Mouse (Mus musculus): ENCODE results near the gene Prune2. TPM values are rescaled to one million over a fixed set of nuclear protein-coding genes. Genes with fewer than 3 reads are reported as not detected.

Prune2 gene
- total RNA-seq, 2 experiments from 2014 or later: 16.2 to 17.4 TPM

DNA sequence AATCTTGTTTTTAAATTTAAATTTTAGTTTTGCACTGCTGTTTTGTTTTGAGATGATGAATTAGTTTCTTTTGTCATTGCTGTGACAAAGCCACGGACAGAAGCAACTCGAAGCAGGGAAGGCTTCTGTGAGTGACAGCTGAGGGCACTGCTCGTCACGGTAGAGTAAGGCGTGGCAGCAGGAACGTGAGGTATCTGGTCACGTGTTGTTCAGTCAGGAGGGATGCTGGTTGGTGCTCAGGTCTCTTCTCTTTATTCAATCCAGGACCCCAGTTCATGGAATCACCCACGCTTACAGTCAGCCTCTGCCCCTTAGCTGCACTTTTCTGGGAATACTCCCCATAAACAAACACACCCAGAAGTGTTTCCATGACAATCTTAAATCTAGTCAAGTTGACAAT is 38.3 kb downstream of the Prune2 start:
- no peak for DNase-seq
- intact Hi-C loops (cut with DNase I): no loop called here

DNA sequence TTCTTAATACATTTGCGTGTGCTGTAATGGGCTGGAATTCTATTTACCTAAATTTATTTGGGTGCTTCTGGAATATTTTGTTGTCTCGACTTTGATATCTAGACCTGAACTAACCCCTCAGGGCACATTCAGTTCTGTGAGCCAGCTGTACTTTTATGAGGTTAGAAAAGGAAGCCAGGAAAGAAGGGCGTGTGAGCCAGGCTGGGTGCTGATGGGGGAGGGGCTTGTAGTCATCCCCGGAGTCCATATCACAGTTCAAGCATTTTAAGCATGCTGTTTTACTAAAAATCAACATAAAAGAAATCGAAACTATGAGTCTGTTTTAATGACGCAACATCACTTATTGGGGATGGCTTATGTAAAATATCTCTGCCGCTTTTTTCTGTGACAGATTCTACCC is 42.0 kb downstream of the Prune2 start:
- intact Hi-C loops (cut with DNase I): no loop called here
- DNase-seq: no peak

- no peak for DNase-seq
- intact Hi-C loops (cut with DNase I): no loop called here
These were observed 50.4 kb downstream of the Prune2 start for GRCm38 (mm10) chr19:17006220-17006907.

GRCm38 (mm10) chr19:17011261-17011995 is 55.5 kb downstream of the Prune2 start:
- intact Hi-C loops (cut with DNase I): no loop called here
- DNase-seq: peak; percentile 42 to 54

DNA sequence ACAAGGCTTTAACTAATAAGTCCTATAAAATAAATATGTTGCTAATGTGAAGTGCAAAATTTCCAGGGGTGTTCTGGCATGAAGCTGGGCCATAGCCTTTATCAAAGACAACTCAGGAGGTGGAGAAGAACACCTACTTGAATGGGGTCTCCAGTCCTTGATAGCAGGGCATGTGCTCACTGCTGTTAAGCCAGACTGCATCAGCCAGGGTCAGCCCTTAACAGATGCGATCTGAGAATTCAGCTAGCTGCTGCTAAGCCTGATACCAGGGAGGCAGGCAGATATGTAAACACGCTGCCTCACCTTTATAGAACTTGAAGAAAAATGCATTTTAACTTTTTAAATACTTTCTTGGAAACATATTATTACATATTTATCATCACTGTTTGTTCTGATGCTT is 57.2 kb downstream of the Prune2 start:
- no peak for DNase-seq
- intact Hi-C loops (cut with DNase I): no loop called here

GRCm38 (mm10) chr19:17014337-17015124 is 58.6 kb downstream of the Prune2 start:
- intact Hi-C loops (cut with DNase I): no loop called here
- no peak for DNase-seq

GRCm38 (mm10) chr19:17024748-17025147 is 68.8 kb downstream of the Prune2 start:
- DNase-seq: no peak
- intact Hi-C loops (cut with DNase I): no loop called here

- intact Hi-C loops (cut with DNase I): loop anchor here (1.0 kb wide), 2 partner anchors 131 to 228 kb away; no protein-coding TSS in a partner anchor
- DNase-seq: peak; percentile 57 to 78
These were observed 74.4 kb downstream of the Prune2 start for GRCm38 (mm10) chr19:17030276-17030675.

DNA sequence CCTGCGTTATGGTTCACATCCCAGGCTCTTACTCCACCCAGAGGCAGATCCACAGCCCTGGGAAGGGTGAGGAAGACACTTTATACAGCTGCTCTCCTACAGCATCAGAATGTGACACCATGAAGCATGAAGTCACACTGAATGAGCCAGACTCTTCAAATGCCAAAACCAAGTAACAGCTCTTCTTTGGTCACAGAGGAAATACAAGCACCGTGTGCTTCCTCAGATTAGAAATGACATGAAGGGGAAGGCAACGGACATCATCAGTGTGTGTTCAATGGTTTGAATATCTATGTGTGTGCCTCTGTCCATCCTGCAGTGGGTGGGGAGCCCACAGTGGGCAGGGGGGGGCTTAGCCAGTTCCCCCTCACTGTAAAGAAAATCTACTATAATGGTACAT is 76.4 kb downstream of the Prune2 start:
- no peak for DNase-seq
- intact Hi-C loops (cut with DNase I): no loop called here

DNA sequence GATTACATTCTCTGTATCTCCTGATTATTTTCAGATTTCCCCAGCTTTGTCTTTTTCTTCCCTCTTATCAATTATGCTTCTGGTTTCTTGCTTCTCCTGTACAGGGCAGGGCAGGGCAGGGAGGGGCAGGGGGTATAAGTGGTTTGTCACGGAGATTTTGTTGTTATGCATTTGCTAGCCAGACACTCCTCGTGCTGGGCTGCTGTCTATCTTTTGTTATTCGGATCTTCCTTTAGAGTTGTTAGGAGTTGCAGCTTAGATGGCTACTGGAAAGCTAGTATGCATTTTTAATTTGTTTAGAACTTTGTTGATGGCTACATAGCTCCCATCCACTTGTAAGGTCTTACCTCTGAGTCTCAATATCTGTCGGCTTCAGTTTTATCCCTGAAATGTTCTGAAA is 91.0 kb downstream of the Prune2 start:
- no peak for DNase-seq
- intact Hi-C loops (cut with DNase I): no loop called here

GRCm38 (mm10) chr19:17055892-17056291 is 100.0 kb downstream of the Prune2 start:
- intact Hi-C loops (cut with DNase I): no loop called here
- no peak for DNase-seq

DNA sequence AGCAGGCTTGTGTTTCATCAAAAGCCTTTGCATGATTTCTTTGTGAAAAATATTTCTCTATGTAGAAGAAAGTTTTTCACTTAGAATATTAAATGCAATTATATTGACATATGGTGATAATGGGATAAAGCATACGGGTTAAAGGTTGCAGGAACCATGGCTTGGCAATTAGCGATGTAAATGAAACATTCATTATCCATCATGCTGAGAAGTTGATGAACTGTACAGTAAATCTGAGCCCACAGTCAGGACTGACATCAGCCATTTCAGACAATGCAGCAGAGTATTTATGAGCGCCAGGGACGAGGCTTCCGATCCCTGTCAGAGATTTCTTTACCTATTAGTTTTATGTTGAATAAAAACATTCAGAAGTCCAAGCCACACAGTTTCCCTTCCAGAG is 104.2 kb downstream of the Prune2 start:
- intact Hi-C loops (cut with DNase I): no loop called here
- DNase-seq: no peak

DNA sequence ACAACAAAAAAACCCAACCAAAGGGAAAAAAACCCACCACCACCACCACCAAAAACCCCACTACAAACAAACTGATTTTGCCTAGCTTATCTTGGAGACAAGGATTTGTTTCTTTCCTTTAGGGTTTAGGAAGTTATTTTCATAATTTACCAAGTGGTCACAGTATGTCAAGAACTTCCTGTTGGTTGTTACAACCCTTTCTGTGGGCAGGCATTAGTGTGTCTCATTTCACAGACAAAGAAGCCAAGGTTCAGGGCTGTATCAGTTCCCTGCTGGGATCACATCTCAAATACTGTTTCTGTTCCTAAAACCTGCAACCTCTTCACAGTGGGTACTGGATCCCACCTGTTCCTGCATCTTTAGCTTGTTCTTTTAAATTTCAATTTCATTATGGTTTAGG is 108.5 kb downstream of the Prune2 start:
- intact Hi-C loops (cut with DNase I): no loop called here
- DNase-seq: no peak

DNA sequence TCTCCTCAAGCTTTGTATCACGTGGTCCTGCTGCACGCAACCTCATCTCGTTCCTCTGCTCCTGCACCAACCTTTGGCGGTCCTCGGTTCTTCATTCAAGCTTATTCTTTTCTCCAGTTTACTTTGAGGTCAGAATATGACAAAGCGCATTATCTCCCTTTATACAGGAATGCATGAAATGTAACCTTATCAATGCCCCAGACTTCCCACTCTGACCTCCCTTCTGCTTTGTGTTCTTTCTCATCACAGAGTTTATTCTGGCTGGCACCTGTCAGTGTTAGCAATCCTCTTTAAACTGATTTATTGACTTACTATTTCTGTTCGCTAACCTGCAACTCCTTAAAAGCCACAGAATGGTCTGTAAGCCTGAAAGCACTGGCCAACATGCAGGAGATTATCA is 113.1 kb downstream of the Prune2 start:
- DNase-seq: no peak
- intact Hi-C loops (cut with DNase I): no loop called here

DNA sequence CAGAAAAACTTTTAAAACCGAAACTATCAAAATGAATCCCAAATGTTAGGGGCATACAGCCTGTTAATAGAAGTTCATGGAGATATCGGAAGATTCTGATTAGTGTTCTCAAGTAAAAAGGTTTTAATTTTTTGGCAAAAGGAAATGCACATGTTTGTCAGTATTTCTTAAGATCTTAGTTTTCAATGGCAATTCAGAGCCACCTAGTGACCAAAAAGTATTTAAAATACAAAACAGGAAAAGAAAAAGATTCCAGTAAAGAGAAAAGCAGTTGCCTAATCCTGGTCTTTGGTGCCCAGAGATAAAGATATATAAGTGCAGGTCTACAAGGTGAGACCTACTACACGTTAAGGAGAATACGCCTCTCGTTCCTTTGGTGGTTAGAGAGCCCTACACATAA is 115.3 kb downstream of the Prune2 start:
- DNase-seq: no peak
- intact Hi-C loops (cut with DNase I): no loop called here

- intact Hi-C loops (cut with DNase I): no loop called here
- no peak for DNase-seq
These were observed 116.3 kb downstream of the Prune2 start for GRCm38 (mm10) chr19:17072245-17072644.

GRCm38 (mm10) chr19:17078643-17079316 is 122.9 kb downstream of the Prune2 start:
- intact Hi-C loops (cut with DNase I): no loop called here
- DNase-seq: no peak

- no peak for DNase-seq
- intact Hi-C loops (cut with DNase I): no loop called here
These were observed 125.5 kb downstream of the Prune2 start for GRCm38 (mm10) chr19:17081382-17081781.

GRCm38 (mm10) chr19:17094067-17094466 is 138.1 kb downstream of the Prune2 start:
- intact Hi-C loops (cut with DNase I): no loop called here
- no peak for DNase-seq

DNA sequence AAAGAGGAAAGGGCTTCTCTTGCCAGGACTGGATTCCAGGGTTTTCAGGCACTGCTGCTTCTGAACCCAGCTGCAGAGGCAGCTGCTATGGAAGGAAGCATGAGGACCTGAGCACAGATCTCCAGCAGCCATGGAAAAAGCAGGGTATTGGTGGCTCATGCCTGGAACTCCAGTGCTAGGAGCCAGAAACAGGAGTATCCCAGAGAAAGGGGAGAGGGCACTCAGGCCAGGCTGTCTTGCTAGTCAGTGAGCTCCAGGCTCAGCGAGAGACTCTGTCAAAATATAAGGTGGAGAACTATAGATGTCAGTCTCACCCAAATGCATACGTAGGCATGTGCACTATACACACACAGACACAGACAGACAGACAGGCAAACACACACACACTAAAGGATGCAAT is 140.4 kb downstream of the Prune2 start:
- intact Hi-C loops (cut with DNase I): no loop called here
- DNase-seq: peak in 1 of 2 experiments; percentile 3

DNA sequence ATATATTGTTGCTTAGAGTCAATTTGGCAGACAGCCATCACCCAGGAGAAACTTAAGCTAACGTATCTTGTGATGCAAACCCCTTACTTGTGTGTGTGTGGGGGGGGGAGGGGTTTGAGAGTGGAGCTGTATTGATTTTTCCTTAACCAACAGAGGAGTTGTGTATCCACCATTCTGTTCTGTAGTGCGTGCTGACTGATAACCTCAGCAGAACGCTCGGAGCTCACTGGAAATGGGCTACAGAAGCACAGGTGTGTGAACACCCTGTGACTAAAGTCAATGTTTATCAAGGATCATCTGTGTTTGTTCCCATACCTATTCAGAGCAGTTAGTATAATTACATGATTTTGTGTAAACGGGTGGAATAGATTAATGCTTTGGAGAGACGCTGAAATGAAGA is 141.3 kb downstream of the Prune2 start:
- no peak for DNase-seq
- intact Hi-C loops (cut with DNase I): no loop called here

All from heart, postnatal 10 days (tissue).